Comparison of ENCODE assay signal across 17 mouse cellular contexts in genomic region chr4:123732163-123732910, GRCm38 (mm10). TPM values are rescaled to one million over a fixed set of nuclear protein-coding genes. Genes with fewer than 3 reads are reported as not detected.
A peak's percentile ranks its signal among the peaks of the same experiment; 100 is the strongest.
DNase-seq lines count a peak whose midpoint lies in the region; ATAC-seq and TF ChIP-seq lines count a peak whose summit lies in the region.
"Had no signal": no experiment of that assay in that cellular context is flagged by ENCODE, and none has a peak within 500 bp of the region (broad histone marks: within the 10 kb centered on the region; RNA-seq: fewer than 3 reads in every experiment).

No protein-coding gene starts in this region.

- no peak for TF ChIP-seq POLR2A in kidney, adult 2 months (IDR thresholded peaks at IDR 0.05; ENCODE audit: low read depth, low read length)

- no peak overlapping the region for H3K27ac ChIP-seq in kidney, adult 2 months (ENCODE audit: insufficient read depth, low read depth, low read length)
- no peak overlapping the region for H3K27ac ChIP-seq in kidney, embryonic 15.5 days
- no peak overlapping the region for H3K27ac ChIP-seq in midbrain, postnatal 0 days (ENCODE audit: low read depth, low read length)
- no peak overlapping the region for H3K27ac ChIP-seq in midbrain, embryonic 11.5 days (ENCODE audit: low read depth, low read length)
- H3K27ac ChIP-seq: embryonic facial prominence, embryonic 12.5 days; gastrocnemius, adult 2 months; heart, adult 2 months; lung, embryonic 15.5 days had no signal

- no peaks in the 10 kb centered on the region for H3K9me3 ChIP-seq in kidney, embryonic 15.5 days (replicated peaks)
- no peaks in the 10 kb centered on the region for H3K9me3 ChIP-seq in midbrain, postnatal 0 days (ENCODE audit: low read length)
- no peaks in the 10 kb centered on the region for H3K9me3 ChIP-seq in midbrain, embryonic 11.5 days (ENCODE audit: control insufficient read depth, low read length)
- H3K9me3 ChIP-seq: embryonic facial prominence, embryonic 12.5 days; lung, embryonic 15.5 days had no signal

- no peaks in the 10 kb centered on the region; the same call in 1 of the 2 replicates for H3K36me3 ChIP-seq in kidney, adult 2 months (ENCODE audit: control insufficient read depth, insufficient read depth, low read length)
- peaks cover 37% of the 10 kb centered on the region for H3K36me3 ChIP-seq in kidney, embryonic 15.5 days
- peaks cover 14% of the 10 kb centered on the region; the same call in 1 of the 2 replicates for H3K36me3 ChIP-seq in midbrain, postnatal 0 days (ENCODE audit: insufficient read depth, low read length)
- peaks cover 7% of the 10 kb centered on the region; the same call in 1 of the 2 replicates for H3K36me3 ChIP-seq in midbrain, embryonic 11.5 days (ENCODE audit: control insufficient read depth, insufficient read depth, low read length)

- H3K4me1 ChIP-seq in kidney, adult 2 months (ENCODE audit: control insufficient read depth, insufficient read depth, low read length) = no peaks in the 10 kb centered on the region
- H3K4me1 ChIP-seq in kidney, embryonic 15.5 days = no peaks in the 10 kb centered on the region
- H3K4me1 ChIP-seq in midbrain, postnatal 0 days (ENCODE audit: insufficient read depth, low read length) = no peaks in the 10 kb centered on the region
- H3K4me1 ChIP-seq in midbrain, embryonic 11.5 days (ENCODE audit: control insufficient read depth, insufficient read depth, low read length) = no peaks in the 10 kb centered on the region
- H3K4me1 ChIP-seq: embryonic facial prominence, embryonic 12.5 days; lung, embryonic 15.5 days had no signal

- no peak overlapping the region for H3K4me3 ChIP-seq in kidney, adult 2 months (ENCODE audit: insufficient read depth, low read depth, low read length)
- no peak overlapping the region for H3K4me3 ChIP-seq in kidney, embryonic 15.5 days (replicated peaks)
- no peak overlapping the region for H3K4me3 ChIP-seq in midbrain, postnatal 0 days (ENCODE audit: low read depth, low read length)
- H3K4me3 ChIP-seq in midbrain, embryonic 11.5 days (ENCODE audit: low read depth, low read length) = no peak overlapping the region
- H3K4me3 ChIP-seq: embryonic facial prominence, embryonic 12.5 days; gastrocnemius, adult 2 months; heart, adult 2 months; lung, embryonic 15.5 days had no signal

- peak; percentile 33 for DNase-seq in kidney, adult 2 months
- peak; percentile 31 for DNase-seq in midbrain, postnatal 0 days (ENCODE audit: low spot score)
- DNase-seq in midbrain, embryonic 11.5 days (ENCODE audit: low spot score, missing footprints) = no peak
- peak; percentile 71 to 72 for DNase-seq in cerebellum, postnatal 10 days
- DNase-seq in urinary bladder, postnatal 14 days (ENCODE audit: low spot score) = no peak
- DNase-seq in retina, postnatal 1 day = no peak
- DNase-seq: adrenal gland, postnatal 10 days; forebrain, postnatal 0 days; gastrocnemius, adult 2 months; heart, adult 2 months; right cerebral cortex, postnatal 4 days; thymus, adult 18-20 months had no signal

- TF ChIP-seq CTCF in kidney, adult 2 months (conservative IDR thresholded peaks at IDR 0.05; ENCODE audit: insufficient read depth, insufficient read length, low read depth, low read length) = no peak
- no peak for TF ChIP-seq CTCF in midbrain, postnatal 0 days (IDR thresholded peaks at IDR 0.05)

- H3K27me3 ChIP-seq in kidney, adult 2 months (replicated peaks; ENCODE audit: control insufficient read depth, insufficient read depth, low read length) = no peaks in the 10 kb centered on the region
- no peaks in the 10 kb centered on the region for H3K27me3 ChIP-seq in kidney, embryonic 15.5 days
- H3K27me3 ChIP-seq in midbrain, postnatal 0 days (ENCODE audit: insufficient read depth, low read length) = no peaks in the 10 kb centered on the region
- no peaks in the 10 kb centered on the region for H3K27me3 ChIP-seq in midbrain, embryonic 11.5 days (ENCODE audit: control insufficient read depth, insufficient read depth, low read length)
- H3K27me3 ChIP-seq: embryonic facial prominence, embryonic 12.5 days; lung, embryonic 15.5 days had no signal

- no peak for ATAC-seq in kidney, embryonic 15.5 days (replicated peaks; ENCODE audit: low FRiP score)
- no peak for ATAC-seq in midbrain, postnatal 0 days (ENCODE audit: low FRiP score)
- ATAC-seq in midbrain, embryonic 11.5 days (ENCODE audit: low FRiP score) = no peak
- ATAC-seq: forebrain, postnatal 0 days had no signal

- no peak overlapping the region for H3K9ac ChIP-seq in kidney, embryonic 15.5 days
- H3K9ac ChIP-seq in midbrain, postnatal 0 days (replicated peaks; ENCODE audit: low read length, poor library complexity, severe bottlenecking) = no peak overlapping the region
- no peak overlapping the region for H3K9ac ChIP-seq in midbrain, embryonic 11.5 days (ENCODE audit: low read length)
- H3K9ac ChIP-seq: embryonic facial prominence, embryonic 12.5 days; forebrain, postnatal 0 days; lung, embryonic 15.5 days had no signal

- WGBS in kidney, adult 2 months = 92% methylated on average over 4 of the region's 4 CpGs
- 93% methylated on average over 4 of the region's 4 CpGs for WGBS in kidney, embryonic 15.5 days
- WGBS in midbrain, postnatal 0 days = 93% methylated on average over 4 of the region's 4 CpGs
- 93% methylated on average over 4 of the region's 4 CpGs for WGBS in midbrain, embryonic 11.5 days

- no peak overlapping the region for H3K4me2 ChIP-seq in kidney, embryonic 15.5 days
- H3K4me2 ChIP-seq in midbrain, postnatal 0 days (ENCODE audit: low read depth, low read length, poor library complexity, severe bottlenecking) = no peak overlapping the region
- H3K4me2 ChIP-seq in midbrain, embryonic 11.5 days = no peak overlapping the region
- H3K4me2 ChIP-seq: embryonic facial prominence, embryonic 12.5 days; lung, embryonic 15.5 days had no signal

RNA-seq across cellular contexts. Expression of gene Ndufs5, which starts 14.3 kb away (rescaled TPM):
- polyA plus RNA-seq in kidney, adult 2 months (2012; rRNA removed) = 99.5 and 147 TPM in 2 replicates
- polyA plus RNA-seq in kidney, embryonic 15.5 days (2015; fragmentation: Nextera tagmentation; extraction: Ambion mirVana) = 314 and 337 TPM in 2 replicates
- 141 and 145 TPM in 2 replicates for total RNA-seq in midbrain, postnatal 0 days (2014; rRNA removed)
- polyA plus RNA-seq in midbrain, postnatal 0 days (2015; fragmentation: Nextera tagmentation; extraction: Ambion mirVana) = 588 and 616 TPM in 2 replicates
- 301 and 315 TPM in 2 replicates for polyA plus RNA-seq in midbrain, embryonic 11.5 days (2014; fragmentation: Nextera tagmentation; extraction: Ambion mirVana)

RNA-seq across cellular contexts. Expression of gene Akirin1, which starts 17.8 kb away (rescaled TPM):
- 15.8 and 16.5 TPM in 2 replicates for polyA plus RNA-seq in kidney, adult 2 months (2012; rRNA removed)
- 42.5 and 46.8 TPM in 2 replicates for polyA plus RNA-seq in kidney, embryonic 15.5 days (2015; fragmentation: Nextera tagmentation; extraction: Ambion mirVana)
- total RNA-seq in midbrain, postnatal 0 days (2014; rRNA removed) = 60.5 and 72.6 TPM in 2 replicates
- 80.2 and 91.5 TPM in 2 replicates for polyA plus RNA-seq in midbrain, postnatal 0 days (2015; fragmentation: Nextera tagmentation; extraction: Ambion mirVana)
- polyA plus RNA-seq in midbrain, embryonic 11.5 days (2014; fragmentation: Nextera tagmentation; extraction: Ambion mirVana) = 108 and 120 TPM in 2 replicates

RNA-seq across cellular contexts. Expression of gene Macf1, which starts 48.2 kb away (rescaled TPM):
- 58.4 and 62.9 TPM in 2 replicates for polyA plus RNA-seq in kidney, adult 2 months (2012; rRNA removed)
- 38.1 and 41.2 TPM in 2 replicates for polyA plus RNA-seq in kidney, embryonic 15.5 days (2015; fragmentation: Nextera tagmentation; extraction: Ambion mirVana)
- total RNA-seq in midbrain, postnatal 0 days (2014; rRNA removed) = 338 and 390 TPM in 2 replicates
- 59.7 and 73.3 TPM in 2 replicates for polyA plus RNA-seq in midbrain, postnatal 0 days (2015; fragmentation: Nextera tagmentation; extraction: Ambion mirVana)
- 74.6 and 78.0 TPM in 2 replicates for polyA plus RNA-seq in midbrain, embryonic 11.5 days (2014; fragmentation: Nextera tagmentation; extraction: Ambion mirVana)

RNA-seq across cellular contexts. Expression of gene Rhbdl2, which starts 55.3 kb away (rescaled TPM):
- polyA plus RNA-seq in kidney, adult 2 months (2012; rRNA removed) = 1.5 TPM in 2 replicates
- 5.7 and 6.3 TPM in 2 replicates for polyA plus RNA-seq in kidney, embryonic 15.5 days (2015; fragmentation: Nextera tagmentation; extraction: Ambion mirVana)
- 1.2 and 2.2 TPM in 2 replicates for total RNA-seq in midbrain, postnatal 0 days (2014; rRNA removed)
- 1.4 and 1.5 TPM in 2 replicates for polyA plus RNA-seq in midbrain, postnatal 0 days (2015; fragmentation: Nextera tagmentation; extraction: Ambion mirVana)
- 0.30 and 0.44 TPM in 2 replicates for polyA plus RNA-seq in midbrain, embryonic 11.5 days (2014; fragmentation: Nextera tagmentation; extraction: Ambion mirVana)
- total RNA-seq: gastrocnemius, adult 2 months; heart, adult 2 months; megakaryocyte, adult 5-6 weeks; monocyte, adult 5-6 weeks had no signal

Comparison
In these comparisons a context has a peak if more than half of its experiments do, and no peak if none do; other contexts are left out.
1. DNase-seq: peak in kidney, adult 2 months (single experiment), midbrain, postnatal 0 days (single experiment) and cerebellum, postnatal 10 days (2 of 2); none in midbrain, embryonic 11.5 days (single experiment), urinary bladder, postnatal 14 days (single experiment) and retina, postnatal 1 day (single experiment).